Mouse (Mus musculus) retina, postnatal 1 day (tissue): ENCODE results near the gene Fbxo17.
"Not testable (repeated sequence)": the region's sequence is repeated elsewhere in the genome, so short reads cannot be mapped to it uniquely, and the experiment has no call there.

Source experiments
- DNase-seq: peaks from one replicate; pipeline ENCODE4 v3.0.0-alpha.2; 2012

Gene Fbxo17

DNA sequence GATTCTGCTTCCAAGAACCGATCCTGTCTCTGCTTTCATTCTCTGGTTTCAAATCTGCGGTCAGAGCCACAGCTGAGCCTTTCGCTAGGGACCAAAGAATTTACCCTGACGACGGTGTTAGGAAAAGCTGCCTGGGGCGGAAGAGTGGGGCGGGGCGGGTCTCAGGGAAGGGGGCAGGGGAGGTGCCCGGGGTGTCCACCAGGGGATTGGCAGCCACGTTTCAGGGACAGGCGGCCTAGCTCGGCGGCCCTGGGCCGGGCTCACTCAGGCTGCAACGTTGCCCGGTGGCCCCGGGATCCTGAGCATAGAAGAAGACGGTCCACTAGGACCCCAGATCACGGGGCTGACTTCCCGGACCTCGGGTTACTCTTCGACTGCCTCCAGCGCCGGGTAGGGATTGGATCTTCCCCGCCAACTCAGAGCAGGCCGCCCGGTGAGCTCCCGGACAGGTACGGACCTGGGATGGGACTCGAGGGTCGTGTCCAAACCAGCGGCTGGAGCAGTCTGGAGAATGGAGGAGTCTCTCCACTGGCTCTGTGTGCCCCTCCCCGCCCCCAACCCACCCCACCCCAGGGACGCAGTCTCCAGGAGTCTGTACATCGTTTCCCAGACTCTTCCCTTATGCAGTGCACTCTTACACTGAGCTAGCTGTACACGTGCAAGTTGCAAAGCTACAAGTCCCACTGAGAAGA lies at the start of gene Fbxo17:
Gene Fbxo17, plus strand, starts transcription at position 215 of the 692 bp plus-strand sequence.
- DNase-seq = peak; percentile 82

DNA sequence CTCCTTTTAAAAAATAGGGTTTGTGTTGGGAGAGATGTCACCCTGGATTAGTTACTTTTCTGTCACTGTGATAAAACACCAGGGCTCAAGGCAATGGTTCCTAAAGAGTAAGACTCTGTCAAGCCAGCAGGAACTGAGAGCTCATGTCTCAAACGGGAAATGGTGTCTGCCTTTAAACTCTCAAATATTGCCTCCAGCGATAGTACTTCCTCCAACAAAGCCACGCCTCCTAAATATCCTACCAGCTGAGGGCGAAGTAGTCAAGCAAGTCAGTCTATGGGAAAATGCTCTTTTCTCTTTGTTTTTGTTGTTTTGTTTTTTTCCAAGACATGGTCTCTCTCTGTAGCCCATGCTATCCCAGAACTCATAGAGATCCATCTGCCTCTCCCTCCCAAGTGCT lies 45.4 kb upstream of the Fbxo17 start:
- DNase-seq = no peak

DNA sequence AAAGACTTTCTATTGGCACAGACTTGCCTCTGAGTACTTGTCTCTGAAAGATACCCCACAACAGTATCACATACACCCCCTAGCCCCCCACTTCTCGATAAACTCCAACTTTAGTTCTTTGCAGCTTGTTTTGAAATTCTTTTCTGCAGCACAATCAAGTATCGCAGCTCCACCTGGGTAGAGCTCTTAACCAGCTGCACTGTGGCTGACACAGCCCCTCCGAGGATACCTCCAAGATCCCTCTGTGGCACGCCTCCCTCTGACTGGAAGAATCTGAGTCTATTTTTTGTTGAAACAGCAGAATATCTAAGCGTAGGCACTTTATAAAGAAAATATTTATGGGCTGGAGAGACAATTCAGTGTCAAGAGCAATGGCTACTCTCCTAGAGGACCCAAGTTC lies 44.3 kb upstream of the Fbxo17 start:
- DNase-seq = no peak

DNA sequence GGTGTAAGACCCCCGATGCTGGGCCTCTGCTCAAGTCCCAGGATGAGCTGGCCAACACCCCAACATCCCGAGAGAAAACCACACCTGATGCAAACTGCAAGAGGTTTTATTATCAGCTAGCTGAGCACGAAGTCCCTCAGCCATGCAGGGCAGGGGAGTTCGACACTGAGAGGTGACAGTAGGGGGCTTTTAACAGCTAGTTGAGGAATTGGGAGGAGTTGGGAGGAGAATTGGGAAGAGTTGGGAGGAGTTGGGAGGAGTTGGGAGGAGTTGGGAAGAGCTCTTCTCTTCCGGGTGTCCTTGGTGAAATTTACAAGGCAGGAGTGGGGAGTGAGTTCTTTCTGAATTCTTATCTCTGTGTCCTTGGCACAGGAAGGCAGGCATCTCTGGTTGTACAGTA lies 43.8 kb upstream of the Fbxo17 start:
- DNase-seq = not testable (repeated sequence)

DNA sequence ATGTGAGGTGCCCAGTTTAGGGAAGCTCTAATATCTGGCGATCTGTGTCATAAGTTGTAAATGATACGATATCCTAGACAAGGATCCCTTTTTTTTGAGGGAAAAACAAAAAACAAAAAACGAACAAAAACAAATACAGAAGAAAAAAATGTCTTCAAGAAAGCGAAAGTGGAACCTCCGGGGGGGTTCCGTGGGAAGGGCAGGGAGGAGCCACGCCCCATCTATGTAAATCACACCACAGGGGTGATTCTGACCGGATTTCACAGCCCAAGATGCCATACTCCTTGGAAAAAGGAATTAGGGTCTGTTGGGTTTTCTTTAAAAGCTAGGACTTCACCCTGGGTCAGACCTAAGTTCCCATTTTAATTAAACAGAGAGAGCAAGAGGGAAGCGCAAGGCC lies 41.6 kb upstream of the Fbxo17 start:
- DNase-seq = no peak

DNA sequence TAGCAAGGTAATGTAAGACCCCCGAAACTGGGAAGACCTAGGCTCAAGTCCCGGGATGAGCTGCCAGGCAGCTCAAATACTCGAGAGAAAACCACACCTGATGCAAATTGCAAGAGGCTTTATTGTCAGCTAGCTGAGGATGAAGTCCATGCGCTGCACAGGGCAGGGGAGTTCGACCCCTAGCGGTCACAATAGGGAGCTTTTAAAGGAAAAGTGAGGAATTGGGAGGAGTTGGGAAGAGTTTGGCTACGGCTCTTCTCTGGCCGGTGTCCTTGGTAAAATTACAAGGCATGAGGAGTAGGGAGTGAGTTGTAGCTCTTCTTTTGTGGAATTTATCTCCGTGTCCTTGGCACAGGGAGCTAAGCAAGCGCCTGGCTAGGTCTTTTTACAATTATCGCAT lies 40.9 kb upstream of the Fbxo17 start:
- peak; percentile 51 for DNase-seq

DNA sequence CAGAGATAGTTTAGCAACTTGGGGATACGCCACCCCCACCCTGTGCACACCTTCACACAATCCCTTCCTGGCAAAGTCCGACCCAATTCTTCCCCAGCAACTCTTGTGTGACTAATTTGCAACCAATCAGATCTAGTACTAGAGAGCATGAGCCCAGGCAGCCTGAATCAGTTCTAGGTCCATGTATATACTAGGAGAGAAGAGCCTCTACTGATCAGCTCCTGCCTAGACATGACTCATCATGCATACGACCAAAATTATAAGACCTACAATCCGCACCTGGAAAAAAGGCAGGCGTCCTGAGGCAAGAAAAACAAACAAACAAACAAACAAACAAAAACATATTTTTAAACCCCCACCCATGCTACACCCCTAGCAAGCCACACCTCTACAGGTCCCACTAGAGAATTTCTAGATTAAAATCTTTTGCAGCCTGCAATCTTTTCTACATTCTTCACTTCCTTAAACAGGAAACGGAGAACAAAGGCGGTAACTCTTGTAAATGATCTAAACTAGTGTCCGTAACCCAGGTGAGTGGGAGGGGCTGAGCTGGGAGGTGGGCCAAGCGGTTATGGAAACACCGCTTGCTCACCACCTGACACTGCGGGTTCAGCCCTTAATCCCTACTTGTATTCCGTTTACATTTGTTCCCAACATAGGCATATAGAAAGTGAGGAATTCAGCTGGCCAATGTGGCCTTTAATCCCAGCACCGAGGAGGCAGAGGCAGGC lies 39.6 kb upstream of the Fbxo17 start:
- no peak for DNase-seq

DNA sequence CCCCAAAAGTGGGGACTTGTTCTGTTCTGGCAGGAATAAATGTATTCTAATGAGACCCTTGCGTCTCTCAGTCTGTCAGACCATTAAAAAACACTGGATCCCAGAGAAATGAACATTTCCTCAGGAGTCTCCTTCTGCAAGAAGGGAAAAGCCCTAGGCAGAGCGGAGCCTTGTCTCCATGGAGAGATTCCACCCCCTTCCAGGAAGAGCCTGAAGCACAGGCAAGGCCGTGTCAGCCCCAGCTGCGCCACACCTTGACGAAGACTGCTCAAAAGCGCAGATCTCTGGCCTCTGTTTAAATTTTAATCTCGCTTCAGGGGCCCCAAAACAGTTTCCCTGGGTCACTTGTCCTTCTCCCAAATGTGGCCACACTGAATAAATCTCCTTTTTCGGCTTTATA lies 39.0 kb upstream of the Fbxo17 start:
- DNase-seq = no peak

DNA sequence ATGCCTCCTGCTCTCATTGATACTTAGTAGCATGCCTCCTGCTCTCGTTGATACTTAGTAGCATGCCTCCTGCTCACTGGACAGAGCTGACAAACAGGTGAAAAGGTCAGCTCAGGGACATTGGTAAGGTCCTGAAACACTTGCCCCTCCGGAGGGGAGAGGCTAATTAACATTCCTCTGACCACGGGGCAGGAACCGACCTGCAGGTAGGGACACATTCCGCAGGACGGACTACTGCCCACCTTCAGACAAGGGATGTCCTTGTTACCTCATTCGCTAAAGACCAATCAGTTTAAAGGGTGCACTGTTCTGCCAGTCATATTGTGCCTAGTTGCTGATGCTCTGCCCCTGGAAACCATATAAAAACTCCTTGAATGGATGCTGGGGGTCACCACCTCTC lies 25.5 kb upstream of the Fbxo17 start:
- no peak for DNase-seq

DNA sequence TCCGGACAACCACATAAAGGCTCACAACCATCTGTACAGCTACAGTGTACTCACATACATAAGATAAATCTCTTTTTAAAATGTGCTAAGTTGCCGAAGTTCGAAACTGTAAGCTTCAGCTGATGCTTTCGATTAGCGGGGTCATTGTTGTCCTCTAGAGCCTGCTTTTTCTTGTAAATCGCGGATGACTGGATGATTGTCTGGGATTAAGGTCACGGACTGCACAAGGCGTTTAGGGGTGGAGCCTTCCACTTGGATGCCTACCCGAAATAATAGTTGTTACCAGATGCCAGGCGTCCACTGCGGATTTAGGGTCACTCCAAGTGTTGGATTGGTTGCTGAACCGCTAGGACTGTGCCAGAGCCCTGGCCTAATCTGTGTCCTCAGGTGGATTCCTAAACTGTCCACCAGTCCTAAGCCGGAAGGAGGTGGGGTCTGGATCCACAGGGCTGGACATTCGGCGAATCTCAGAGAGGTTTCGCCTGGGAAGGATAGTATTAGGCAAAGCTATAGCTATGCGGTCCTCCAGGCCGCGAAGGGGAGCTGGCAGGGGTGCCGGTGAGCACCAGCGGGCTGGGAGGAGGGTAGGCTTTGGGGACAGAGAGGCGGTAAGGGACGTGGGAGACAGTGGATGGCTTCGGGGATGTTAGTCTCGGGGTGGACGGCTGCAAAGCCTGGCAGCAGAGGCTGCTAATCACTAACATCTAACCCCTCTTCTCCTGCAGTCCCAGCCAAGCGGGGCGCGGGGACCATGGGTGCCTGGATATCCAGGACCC lies 23.9 kb upstream of the Fbxo17 start, which contains the start of gene Fbxo27:
Gene Fbxo27, plus strand, starts transcription at position 305 of the 776 bp plus-strand sequence.
- peak; percentile 95 for DNase-seq

DNA sequence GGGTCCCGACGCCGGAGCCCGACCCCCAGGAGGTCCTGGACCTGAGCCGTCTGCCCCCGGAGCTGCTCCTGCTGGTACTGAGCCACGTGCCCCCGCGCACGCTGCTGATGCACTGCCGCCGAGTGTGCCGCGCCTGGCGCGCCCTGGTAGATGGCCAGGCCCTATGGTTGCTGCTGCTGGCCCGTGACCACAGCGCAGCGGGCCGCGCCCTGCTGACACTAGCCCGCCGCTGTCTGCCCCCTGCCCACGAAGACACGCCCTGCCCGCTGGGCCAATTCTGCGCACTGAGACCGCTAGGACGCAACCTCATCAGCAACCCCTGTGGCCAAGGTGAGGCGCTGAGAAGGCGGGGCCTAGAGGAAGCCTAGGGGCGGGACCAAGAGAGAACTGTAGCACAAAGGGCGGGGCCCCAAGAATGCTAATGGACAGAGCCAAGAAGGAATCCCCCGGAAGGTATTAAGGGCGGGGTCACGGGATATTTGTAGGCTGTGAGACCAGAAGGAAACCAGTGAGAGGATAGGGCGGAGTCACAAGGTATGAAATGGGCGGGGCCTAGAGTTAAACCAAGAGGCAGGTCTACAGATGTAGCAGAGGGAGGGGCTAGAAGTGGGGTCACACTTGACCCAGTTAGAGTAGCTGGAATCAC lies 23.2 kb upstream of the Fbxo17 start:
- DNase-seq = peak; percentile 98

DNA sequence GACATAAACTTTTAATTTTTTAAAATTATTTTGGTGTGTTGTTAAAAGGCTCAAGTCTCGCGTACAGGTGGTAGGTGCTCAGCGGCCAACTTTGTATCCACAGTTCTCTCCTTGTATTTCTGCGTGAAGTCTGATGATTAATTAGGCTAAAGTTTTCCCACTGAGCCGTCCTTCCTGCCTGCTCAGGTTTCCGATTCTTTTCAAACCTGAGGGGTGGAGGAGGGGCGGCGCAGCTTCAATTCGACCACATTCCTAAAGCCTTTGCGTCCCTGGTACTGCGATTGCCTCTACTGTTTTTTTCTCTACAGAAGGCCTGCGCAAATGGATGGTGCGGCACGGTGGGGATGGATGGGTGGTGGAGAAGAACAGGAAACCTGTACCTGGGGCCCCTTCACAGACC lies 22.2 kb upstream of the Fbxo17 start:
- no peak for DNase-seq

DNA sequence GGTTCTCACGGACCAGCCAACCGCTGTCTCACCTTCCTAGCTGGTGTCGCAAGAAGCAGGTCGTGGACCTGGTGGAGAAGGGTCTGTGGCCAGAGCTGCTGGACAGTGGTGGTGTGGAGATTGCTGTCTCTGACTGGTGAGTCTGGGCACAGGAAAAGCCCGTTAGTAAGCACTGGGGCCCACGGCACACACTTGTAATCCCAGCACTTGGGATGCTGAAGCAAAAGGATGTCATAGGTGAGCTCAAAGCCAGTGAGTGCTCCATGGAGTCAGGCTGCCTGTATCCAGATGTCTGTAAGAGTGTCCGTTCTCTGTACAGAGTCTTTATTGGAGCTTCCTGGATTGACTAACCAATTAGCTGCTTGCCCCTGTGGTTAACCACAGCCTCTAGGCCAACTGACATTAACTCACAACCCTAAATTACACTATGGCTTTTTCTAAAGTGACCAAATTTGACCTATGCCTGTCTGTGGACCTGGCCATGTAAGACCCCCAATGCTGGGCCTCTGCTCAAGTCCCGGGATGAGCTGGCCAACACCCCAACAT lies 21.6 kb upstream of the Fbxo17 start:
- no peak for DNase-seq

DNA sequence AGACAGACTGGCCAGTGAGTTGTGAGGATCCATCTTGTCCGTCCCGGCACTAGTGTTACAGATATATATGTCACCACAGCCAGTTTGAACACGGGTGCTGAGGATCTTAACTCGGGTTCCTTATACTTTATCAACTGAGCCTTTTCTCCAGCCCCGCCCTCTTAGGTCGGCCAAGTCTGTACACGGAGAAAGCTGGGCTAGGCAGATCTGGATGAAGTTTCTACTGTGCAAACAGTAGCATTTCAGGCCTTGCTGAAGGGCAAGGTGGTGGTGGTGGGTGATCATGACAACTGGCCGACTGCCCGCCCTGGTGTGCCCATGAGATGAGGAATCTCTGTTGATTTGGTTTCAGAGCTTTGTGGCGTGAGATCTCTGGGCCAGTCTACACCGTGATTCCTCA lies 19.3 kb upstream of the Fbxo17 start:
- no peak for DNase-seq

DNA sequence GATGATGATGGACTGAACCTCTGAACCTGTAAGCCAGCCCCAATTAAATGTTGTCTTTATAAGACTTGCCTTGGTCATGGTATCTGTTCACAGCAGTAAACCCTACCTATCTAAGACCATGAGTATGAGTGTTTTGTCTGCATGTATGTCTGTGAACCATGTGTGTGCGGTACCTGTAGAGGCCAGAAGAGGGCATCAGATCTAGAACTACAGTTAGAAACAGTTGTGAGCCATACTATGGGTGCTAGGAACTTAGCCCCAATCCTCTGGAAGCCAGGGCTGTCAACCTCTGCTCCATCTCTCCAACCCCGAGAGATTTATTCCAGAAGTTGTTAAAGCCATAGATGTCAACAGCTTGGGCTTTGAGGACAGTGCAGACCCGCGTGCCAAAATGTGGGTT lies 16.3 kb upstream of the Fbxo17 start:
- DNase-seq = no peak

DNA sequence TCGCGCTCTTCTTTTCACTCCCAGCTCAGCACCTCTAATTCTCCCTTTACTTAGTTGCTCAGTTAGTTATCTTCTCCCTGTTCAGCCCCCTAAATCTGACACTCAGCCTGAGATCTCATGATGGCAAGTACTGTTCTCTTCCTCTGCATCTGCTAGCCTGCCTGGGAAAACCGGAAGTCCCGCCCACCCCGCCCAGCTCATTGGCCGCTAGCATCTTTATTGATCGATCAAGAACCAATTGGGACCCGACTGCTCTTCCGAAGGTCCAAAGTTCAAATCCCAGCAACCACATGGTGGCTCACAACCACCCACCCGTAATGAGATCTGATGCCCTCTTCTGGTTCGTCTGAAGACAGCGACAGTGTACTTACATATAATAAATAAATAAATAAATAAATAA lies 15.3 kb upstream of the Fbxo17 start:
- not testable (repeated sequence) for DNase-seq

DNA sequence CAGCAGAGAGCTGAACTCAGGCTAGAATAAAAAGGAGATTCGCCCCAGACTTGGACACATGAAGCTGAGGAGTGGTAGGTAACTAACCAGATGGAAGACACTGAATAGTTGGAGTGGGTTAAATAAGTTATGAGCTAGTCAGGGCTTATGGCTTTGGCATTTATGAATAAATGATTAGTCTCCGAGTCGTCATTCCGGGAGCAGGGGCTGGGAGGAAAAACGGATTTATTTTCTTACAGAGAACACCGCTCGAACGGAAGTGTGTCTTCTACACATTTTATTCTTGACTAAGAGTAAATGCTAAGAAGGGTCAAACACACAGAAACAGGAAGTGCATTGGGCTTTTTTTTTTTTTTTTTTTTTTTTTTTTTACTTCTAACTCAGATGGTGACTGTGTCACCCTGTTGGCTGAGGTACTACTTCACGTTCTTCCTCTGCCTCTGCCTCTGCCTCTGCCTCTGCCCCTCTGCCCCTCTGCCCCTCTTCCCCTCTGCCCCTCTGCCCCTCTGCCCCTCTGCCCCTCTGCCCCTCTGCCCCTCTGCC lies 13.9 kb upstream of the Fbxo17 start:
- DNase-seq = no peak

DNA sequence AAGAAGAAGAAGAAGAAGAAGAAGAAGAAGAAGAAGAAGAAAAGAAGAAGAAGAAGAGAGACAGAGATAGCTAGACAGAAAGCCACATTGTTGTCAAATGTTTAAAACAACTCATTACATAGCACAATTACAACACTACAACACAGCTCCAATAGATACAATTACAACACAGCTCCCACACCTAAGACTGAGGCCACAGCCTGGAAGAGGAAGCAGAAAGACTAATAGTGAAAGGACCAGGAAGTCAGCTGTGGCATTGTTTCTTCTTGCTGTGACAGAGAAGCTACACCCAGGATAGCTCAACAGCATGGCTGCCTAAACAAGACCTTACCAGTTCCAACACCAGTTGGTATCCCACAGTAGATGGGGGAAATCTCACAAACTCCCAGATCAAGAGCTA lies 7.2 kb upstream of the Fbxo17 start:
- no peak for DNase-seq

DNA sequence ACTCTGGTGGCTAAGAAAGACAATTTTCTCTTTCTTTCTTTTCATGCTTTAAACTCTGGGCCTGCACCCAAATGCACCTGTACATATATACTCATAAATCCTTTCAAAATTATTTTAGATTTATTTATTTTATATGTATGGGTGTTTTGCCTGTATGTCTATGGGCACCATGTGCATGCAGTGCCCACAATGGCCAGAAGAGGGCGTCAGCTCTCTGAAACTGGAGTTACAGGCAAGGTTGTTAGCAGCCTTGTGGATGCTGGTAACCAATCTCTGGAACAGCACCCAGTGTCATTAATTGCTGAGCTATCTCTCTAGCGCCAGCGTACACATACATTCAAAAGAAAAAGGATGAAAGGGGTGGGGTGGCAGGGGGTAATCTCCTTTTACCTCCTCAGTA lies 5.6 kb upstream of the Fbxo17 start:
- DNase-seq = no peak

DNA sequence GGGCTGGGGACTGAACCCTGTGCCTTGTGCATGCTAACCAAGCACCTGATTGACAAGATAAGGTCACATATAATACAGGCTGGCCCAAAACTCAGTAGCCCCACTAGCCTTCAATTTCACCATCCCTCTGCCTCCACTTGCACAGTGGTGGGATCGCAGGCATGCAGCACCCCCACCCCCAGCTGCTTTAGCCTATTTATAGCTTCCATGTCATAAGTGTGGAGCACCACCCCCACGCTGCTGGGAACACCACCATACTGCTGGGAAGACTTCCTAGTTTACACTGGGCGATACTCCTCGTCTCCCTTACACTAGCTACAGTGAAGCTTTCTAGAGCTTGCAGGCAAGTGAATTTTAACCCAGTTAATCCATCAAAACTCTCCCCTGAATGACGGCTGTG lies 1.9 kb upstream of the Fbxo17 start:
- no peak for DNase-seq

DNA sequence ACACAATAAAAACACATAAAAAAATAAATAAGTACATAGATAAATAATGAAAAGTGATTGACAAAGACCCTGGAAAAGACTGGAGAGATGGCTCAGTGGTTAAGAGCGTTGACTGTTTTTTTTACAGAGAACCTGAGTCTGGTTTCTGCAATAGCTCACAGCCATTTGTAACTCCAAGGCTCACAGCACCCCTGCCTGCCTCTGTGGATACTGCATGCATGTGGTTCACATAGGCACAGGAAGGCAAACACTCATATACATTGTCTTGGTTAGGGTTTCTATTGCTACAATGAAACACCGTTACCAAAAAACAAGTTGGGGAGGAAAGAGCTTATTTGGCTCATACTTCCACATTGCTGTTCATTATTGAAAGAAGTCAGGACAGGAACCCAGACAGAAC lies 1.0 kb upstream of the Fbxo17 start:
- DNase-seq = no peak

DNA sequence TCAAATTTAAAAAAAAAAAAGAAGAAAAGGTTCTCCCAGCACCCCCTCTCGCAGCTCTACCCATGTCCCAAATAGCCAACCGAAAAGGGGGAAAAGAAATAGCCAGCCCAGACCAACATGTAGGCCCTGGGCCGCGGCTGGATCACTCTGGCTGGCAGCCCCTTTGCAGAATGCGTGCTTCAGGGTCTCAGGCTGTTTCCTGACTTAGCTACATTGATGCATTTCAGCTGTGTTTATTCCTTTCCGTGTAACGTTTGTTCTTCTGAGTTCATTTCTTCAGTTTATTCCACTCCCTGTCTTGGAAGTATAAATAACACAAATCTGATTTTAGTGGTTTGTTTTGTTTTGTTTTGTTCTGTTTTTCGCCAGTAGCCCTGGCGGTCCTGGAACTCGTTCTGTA lies 1.1 kb downstream of the Fbxo17 start:
- no peak for DNase-seq

DNA sequence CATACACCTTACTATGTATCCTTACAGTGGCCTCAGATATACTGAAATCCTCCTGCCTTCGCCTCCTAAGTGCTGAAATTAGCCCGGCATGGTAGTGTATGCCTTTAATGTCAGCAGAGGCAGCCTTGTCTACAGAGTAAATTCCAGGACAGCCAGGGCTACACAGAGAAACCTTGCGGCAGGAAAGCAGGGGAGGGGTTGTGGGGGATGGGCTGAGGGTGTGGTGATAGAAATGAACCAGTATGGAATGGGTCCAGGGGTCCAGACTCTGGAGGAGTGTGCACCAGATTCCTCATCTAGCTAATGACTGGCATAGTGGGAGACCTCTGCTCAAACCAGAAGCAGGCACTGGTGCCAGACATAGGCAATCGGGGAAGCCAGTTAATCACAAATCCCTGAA lies 2.6 kb downstream of the Fbxo17 start:
- no peak for DNase-seq
